Mouse (Mus musculus) thymus, adult 2 months (tissue): ENCODE results near the gene Myh3.

Experiments
- CTCF ChIP-seq: fragments of 200-500 bp; IDR thresholded peaks from 2 replicates; pipeline ENCODE4 v1.5.1; 2012; ENCODE audit warnings: mild to moderate bottlenecking, control low read depth, low read length, moderate library complexity, borderline replicate concordance; ENCODE audit not compliant: control insufficient read depth, poor library complexity, insufficient read depth; ENCODE audit errors: extremely low read depth
- POLR2A ChIP-seq: fragments of 200-500 bp; IDR thresholded peaks from 2 replicates; pipeline ENCODE4 v1.6.1; 2012; ENCODE audit warnings: mild to moderate bottlenecking, low read length, control low read depth, moderate library complexity; ENCODE audit not compliant: control insufficient read depth, poor library complexity, insufficient read depth; ENCODE audit errors: extremely low read depth

GRCm38 (mm10) chr11:67141031-67141430, 62.9 kb downstream of the Myh3 start:
- TF ChIP-seq CTCF (no peak), POLR2A (no peak)
